Mouse (Mus musculus) heart, adult 11 months (tissue): ENCODE measurements at regions not wholly inside any gene's neighbourhood (a gene's known extent, or its start where the extent isn't known, plus 50 kb on each side); places are given as distances from the start of the nearest gene placed in this dataset.

ENCODE experiments used
- DNase-seq: peaks from one replicate; pipeline ENCODE4 v3.0.0; 2022

DNA sequence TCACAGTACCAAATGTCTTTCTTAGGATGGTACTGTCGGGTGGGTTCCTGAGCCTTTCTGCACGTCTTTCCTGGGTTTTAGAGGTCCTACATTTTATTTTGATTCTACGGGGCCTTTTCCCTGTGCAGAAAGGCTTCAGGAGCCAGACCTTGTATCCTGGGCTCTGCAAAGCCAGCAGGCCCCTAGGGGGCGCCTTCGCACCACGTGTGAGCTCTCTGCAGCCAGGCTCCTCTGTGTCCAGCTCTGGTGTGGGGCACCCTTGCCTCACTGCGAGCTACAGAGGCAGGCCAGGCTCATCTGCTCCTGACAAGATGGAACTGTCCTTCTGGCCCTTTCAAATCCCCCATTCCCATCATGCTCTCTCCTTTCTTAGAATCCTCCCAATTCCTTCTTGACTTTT, 53.3 kb upstream of the Usp3 start:
- DNase-seq = peak; percentile 97

DNA sequence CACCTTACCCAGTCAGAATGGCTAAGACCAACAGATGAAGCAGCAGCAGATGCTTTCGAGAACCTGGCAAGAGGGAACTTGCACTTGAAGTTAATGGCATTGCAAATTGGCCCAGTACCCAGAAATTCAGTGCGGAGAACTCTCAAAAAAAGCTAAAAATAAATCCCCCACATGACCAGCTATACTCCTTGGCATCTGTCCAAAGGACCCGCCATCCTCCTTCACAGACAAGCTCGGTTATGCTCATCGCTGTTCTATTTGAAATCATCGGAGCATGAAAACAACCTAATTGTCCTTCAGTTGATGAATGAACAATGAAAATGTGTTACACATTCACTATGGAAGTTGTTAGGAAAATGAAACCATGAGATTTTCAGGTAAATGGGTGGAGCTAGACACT, 58.4 kb upstream of the Usp3 start:
- no peak for DNase-seq

DNA sequence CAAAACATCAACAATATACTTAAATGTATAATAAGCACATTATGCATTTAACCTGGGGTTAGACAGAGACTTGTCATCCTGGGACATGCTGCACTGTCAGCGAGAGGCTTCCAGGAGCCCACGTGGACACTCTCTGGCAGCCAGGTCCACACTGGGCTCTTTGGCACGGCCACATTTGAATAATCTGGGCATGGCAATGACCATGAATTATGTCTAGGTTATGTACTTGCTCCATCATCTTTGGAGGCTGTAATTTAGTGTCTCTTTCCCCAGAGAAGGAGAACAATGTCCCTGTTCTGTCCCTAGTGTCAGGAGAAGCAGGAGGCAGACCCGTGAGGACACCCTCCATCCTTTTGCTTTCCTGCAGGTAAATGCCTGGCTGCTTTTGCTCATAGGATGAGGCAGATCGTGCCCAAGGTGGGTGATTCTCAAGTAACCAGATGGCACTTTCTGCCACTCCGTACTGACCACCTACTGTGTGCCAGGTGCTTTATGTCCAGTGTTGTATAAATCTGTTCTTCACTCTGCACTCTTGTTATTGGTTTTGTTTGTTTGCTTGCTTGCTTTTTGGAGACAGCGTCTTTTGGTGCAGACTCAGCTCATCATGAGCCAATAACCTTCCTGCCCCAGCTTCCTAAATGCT, 56.2 kb upstream of the Car12 start:
- no peak for DNase-seq

DNA sequence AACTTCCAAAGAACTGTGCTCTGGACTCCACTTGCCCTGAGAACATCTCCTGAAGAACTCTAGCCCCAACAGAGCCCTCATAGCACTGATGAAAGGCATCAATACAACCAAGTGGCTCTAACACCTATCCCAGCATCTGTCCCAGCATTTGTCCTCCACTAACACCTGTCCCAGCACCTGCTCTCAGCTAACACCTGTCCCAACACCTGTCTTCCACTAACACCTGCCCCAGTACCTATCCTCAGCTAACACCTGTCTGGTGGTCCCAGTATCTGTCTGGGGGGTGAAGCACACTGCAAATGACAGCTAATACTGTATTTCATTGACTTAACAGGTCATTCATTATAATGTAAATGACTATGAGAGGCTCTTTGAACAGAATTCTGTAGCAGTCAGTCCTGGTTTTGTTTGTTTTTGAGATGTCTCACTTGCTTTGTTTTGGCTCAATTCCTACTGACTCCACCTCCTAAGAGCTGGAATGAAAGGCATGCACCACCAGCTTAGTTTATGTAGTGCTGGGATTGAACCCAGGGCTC, 54.7 kb upstream of the Car12 start:
- no peak for DNase-seq

DNA sequence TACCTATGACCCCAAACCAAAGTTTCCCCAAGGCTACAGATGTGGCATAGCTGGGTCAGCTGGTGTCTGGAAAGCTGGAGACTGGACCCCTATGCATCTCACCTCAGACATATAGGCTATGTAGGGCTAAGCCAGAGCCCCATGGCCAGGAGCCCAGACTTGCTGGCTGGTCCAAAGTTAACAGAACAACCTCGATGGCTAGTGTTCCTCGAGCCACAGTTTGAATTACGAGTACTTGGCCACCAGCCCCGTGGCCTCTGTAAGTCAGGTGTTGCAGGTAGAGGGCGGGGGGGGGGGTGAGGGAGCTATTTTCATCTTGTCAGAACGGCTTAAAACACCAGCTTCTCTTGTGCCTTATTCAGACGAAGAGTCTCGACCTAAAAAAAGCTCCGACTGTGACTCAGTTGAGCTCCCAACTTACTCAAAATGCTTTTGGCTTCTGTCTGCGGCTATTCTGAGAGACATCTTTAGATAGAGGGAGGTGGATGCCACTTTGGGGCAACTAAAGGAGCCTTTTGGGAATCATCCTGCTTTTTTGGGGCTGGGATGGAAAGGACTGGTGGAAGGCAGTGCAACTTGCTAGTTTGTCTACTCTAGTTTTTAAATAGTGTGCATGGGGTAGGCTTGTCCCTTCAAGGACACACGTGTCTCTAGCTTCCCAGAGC, 53.6 kb upstream of the Car12 start:
- DNase-seq = no peak

DNA sequence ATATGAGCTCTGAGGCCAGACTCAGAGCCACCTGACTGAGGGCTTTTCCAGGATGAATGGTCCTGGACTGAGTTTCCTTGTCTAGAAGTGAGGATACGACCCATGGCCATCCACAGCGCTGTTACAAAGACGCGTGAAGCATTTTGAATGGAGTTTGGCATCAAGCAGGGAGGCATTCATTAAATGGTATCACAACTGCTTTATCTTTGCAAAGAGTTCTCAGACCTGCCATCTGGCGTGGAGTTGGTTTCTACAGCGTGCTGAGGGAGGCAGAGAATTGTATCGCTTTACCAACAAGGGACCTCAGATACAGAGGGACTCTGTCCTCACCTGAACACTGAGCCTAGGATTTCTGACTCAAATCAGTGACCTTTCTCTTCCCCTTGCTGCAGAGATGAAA, 51.9 kb upstream of the Car12 start:
- DNase-seq = no peak

DNA sequence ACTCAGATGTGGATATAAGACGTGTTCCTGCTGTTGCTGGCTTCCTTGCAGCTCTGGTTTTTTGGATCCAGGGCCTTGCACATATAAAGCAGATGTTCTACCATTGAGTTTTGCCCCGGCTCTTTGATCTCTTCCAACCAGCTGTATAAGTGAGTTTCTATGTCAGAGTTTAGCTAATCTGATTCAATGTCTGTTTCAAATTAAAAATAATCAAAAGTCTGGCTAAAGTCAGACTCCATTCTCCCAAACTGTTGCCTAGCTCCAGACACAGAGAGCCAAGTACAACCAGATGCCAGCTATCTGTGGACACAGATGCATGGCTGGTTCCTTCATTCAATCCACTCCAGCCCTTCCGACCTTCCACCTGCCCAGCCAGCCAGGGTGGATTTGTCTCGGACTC, 51.0 kb upstream of the Car12 start:
- no peak for DNase-seq
